18 mouse cellular contexts compared by ENCODE assay signal in genomic region chr16:34940363-34940762, GRCm38 (mm10).
DNase-seq lines count a peak whose midpoint lies in the region; ATAC-seq and TF ChIP-seq lines count a peak whose summit lies in the region.
"Had no signal": no experiment of that assay in that cellular context is flagged by ENCODE, and none has a peak within 500 bp of the region (broad histone marks: within the 10 kb centered on the region; RNA-seq: fewer than 3 reads in every experiment).

No protein-coding gene starts in this region.

- H3K9ac ChIP-seq in kidney, embryonic 14.5 days (ENCODE audit: low read depth, low read length), result no peak overlapping the region
- no peak overlapping the region for H3K9ac ChIP-seq in intestine, embryonic 15.5 days
- H3K9ac ChIP-seq in stomach, embryonic 14.5 days (replicated peaks; ENCODE audit: low read depth, low read length), result no peak overlapping the region
- H3K9ac ChIP-seq: embryonic facial prominence, embryonic 13.5 days; heart, embryonic 13.5 days; hindbrain, embryonic 13.5 days; limb, embryonic 13.5 days; neural tube, embryonic 13.5 days had no signal

- H3K4me1 ChIP-seq in kidney, embryonic 14.5 days (ENCODE audit: control insufficient read depth, insufficient read depth, low read length), result peaks cover 26% of the 10 kb centered on the region; the same call in 1 of the 2 replicates
- peaks cover 52% of the 10 kb centered on the region for H3K4me1 ChIP-seq in intestine, embryonic 15.5 days (replicated peaks)
- peaks cover 34% of the 10 kb centered on the region for H3K4me1 ChIP-seq in stomach, embryonic 14.5 days (ENCODE audit: control insufficient read depth, insufficient read depth, low read length)

- TF ChIP-seq CTCF in gastrocnemius, adult 2 months (IDR thresholded peaks at IDR 0.05), result no peak

- H3K4me3 ChIP-seq in gastrocnemius, adult 2 months, result no peak overlapping the region
- H3K4me3 ChIP-seq in kidney, embryonic 14.5 days (ENCODE audit: low read length), result no peak overlapping the region
- H3K4me3 ChIP-seq in intestine, embryonic 15.5 days (replicated peaks), result no peak overlapping the region
- H3K4me3 ChIP-seq in stomach, embryonic 14.5 days (ENCODE audit: low read depth, low read length), result no peak overlapping the region
- H3K4me3 ChIP-seq: embryonic facial prominence, embryonic 13.5 days; heart, embryonic 13.5 days; hindbrain, embryonic 13.5 days; limb, embryonic 13.5 days; neural tube, embryonic 13.5 days had no signal

- no peak overlapping the region for H3K4me2 ChIP-seq in kidney, embryonic 14.5 days (replicated peaks; ENCODE audit: low read depth, low read length)
- H3K4me2 ChIP-seq in intestine, embryonic 15.5 days (replicated peaks), result no peak overlapping the region
- H3K4me2 ChIP-seq in stomach, embryonic 14.5 days (replicated peaks; ENCODE audit: low read depth, low read length), result no peak overlapping the region
- H3K4me2 ChIP-seq: embryonic facial prominence, embryonic 13.5 days; heart, embryonic 13.5 days; hindbrain, embryonic 13.5 days; limb, embryonic 13.5 days; neural tube, embryonic 13.5 days had no signal

- no peak for ATAC-seq in kidney, embryonic 14.5 days (ENCODE audit: low FRiP score, low TSS enrichment)
- no peak for ATAC-seq in intestine, embryonic 15.5 days
- ATAC-seq in stomach, embryonic 14.5 days (ENCODE audit: insufficient number of reproducible peaks, insufficient read depth, low FRiP score, low read depth), result no peak

- H3K9me3 ChIP-seq in kidney, embryonic 14.5 days (ENCODE audit: control insufficient read depth, low read length), result no peaks in the 10 kb centered on the region
- H3K9me3 ChIP-seq in intestine, embryonic 15.5 days, result no peaks in the 10 kb centered on the region
- no peaks in the 10 kb centered on the region for H3K9me3 ChIP-seq in stomach, embryonic 14.5 days (ENCODE audit: control insufficient read depth, low read depth, low read length)
- H3K9me3 ChIP-seq: embryonic facial prominence, embryonic 13.5 days; heart, embryonic 13.5 days; hindbrain, embryonic 13.5 days; limb, embryonic 13.5 days; megakaryocyte, embryonic 14.5 days; neural tube, embryonic 13.5 days had no signal

- H3K27me3 ChIP-seq in kidney, embryonic 14.5 days (ENCODE audit: control insufficient read depth, insufficient read depth, low read length), result no peaks in the 10 kb centered on the region
- no peaks in the 10 kb centered on the region for H3K27me3 ChIP-seq in intestine, embryonic 15.5 days (replicated peaks)
- H3K27me3 ChIP-seq in stomach, embryonic 14.5 days (ENCODE audit: control insufficient read depth, insufficient read depth, low read length), result no peaks in the 10 kb centered on the region
- H3K27me3 ChIP-seq: embryonic facial prominence, embryonic 13.5 days; hindbrain, embryonic 13.5 days; megakaryocyte, embryonic 14.5 days; neural tube, embryonic 13.5 days had no signal

- peaks cover 5% of the 10 kb centered on the region; the same call in 1 of the 2 replicates for H3K36me3 ChIP-seq in kidney, embryonic 14.5 days (ENCODE audit: control insufficient read depth, insufficient read depth, low read length)
- H3K36me3 ChIP-seq in intestine, embryonic 15.5 days, result no peaks in the 10 kb centered on the region
- H3K36me3 ChIP-seq in stomach, embryonic 14.5 days (ENCODE audit: control insufficient read depth, insufficient read depth, low read length), result peaks cover 11% of the 10 kb centered on the region
- H3K36me3 ChIP-seq: embryonic facial prominence, embryonic 13.5 days; heart, embryonic 13.5 days; hindbrain, embryonic 13.5 days; limb, embryonic 13.5 days; neural tube, embryonic 13.5 days had no signal

- intact Hi-C loops in gastrocnemius, adult 2 months (cut with DNase I), result no loop called here

- 78% methylated on average over 5 of the region's 5 CpGs for WGBS in kidney, embryonic 14.5 days
- WGBS in intestine, embryonic 15.5 days, result 40% methylated on average over 5 of the region's 5 CpGs
- WGBS in stomach, embryonic 14.5 days, result 43% methylated on average over 5 of the region's 5 CpGs

- no peak for DNase-seq in gastrocnemius, adult 2 months
- DNase-seq in gastrocnemius, postnatal 4 days (ENCODE audit: low spot score in 2 of 2), result no peak
- peak; percentile 73 for DNase-seq in kidney, adult 9 months
- DNase-seq in cerebellum, adult 8-10 months, result no peak
- DNase-seq in MN1 (ENCODE audit: low spot score), result no peak
- DNase-seq: adrenal gland, adult 2 months; cerebellum, postnatal 25 days; lung, adult 2 months; right cerebral cortex, adult 18-20 months had no signal

- H3K27ac ChIP-seq in gastrocnemius, adult 2 months, result peak overlapping the region; percentile 49; the same call in 1 of the 2 replicates
- no peak overlapping the region; the same call in 1 of the 2 replicates for H3K27ac ChIP-seq in kidney, embryonic 14.5 days (ENCODE audit: low read depth, low read length)
- H3K27ac ChIP-seq in intestine, embryonic 15.5 days, result peak overlapping the region; percentile 15; the same call in 1 of the 2 replicates
- H3K27ac ChIP-seq in stomach, embryonic 14.5 days (ENCODE audit: low read length), result peak overlapping the region; percentile 29; the same call in 1 of the 2 replicates
- H3K27ac ChIP-seq: embryonic facial prominence, embryonic 13.5 days; heart, embryonic 13.5 days; hindbrain, embryonic 13.5 days; limb, embryonic 13.5 days; neural tube, embryonic 13.5 days had no signal
